Mouse (Mus musculus): Measurements from ENCODE around the gene Atrnl1.

DNA sequence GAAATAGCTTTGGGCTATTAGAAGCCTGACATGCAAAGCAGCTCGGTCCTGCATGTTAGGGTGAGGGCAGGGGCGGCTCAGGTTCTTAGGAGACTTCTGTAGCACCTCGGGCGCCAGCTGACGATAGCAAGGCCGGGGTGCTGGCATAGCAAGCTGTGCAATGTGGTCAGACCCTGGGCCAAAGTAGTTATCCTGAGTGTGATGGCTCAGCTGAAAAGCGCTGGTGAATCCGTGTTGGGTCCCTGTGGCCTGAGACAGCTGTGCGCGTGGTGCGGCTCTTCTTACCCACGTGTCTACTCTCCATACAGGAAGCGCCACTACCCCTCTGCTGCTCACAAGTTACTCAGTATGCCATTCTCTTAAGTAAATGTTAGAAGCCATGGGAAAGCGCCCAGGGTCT is 331.4 kb downstream of the Atrnl1 start:
- TF ChIP-seq CTCF (IDR thresholded peaks at IDR 0.05) (no peak), EP300 (IDR thresholded peaks at IDR 0.05) (no peak)
